In genomic region chr4:128245201-128245600, GRCm38 (mm10) we compare ENCODE assay signal across 24 mouse cellular contexts. TPM values are rescaled to one million over a fixed set of nuclear protein-coding genes. Genes with fewer than 3 reads are reported as not detected.
"Had no signal": no experiment of that assay in that cellular context is flagged by ENCODE, and none has a peak within 500 bp of the region (broad histone marks: within the 10 kb centered on the region; RNA-seq: fewer than 3 reads in every experiment).

No protein-coding gene starts in this region.

- H3K4me2 ChIP-seq: limb, embryonic 13.5 days; liver, embryonic 13.5 days; midbrain, embryonic 13.5 days; neural tube, embryonic 13.5 days; stomach, embryonic 15.5 days had no signal

- H3K36me3 ChIP-seq: limb, embryonic 13.5 days; liver, embryonic 13.5 days; midbrain, embryonic 10.5 days; midbrain, embryonic 13.5 days; neural tube, embryonic 13.5 days; stomach, embryonic 15.5 days had no signal

- H3K4me3 ChIP-seq: limb, embryonic 13.5 days; liver, embryonic 13.5 days; megakaryocyte, embryonic 14.5 days; midbrain, embryonic 10.5 days; midbrain, embryonic 13.5 days; myocyte; neural tube, embryonic 13.5 days; stomach, embryonic 15.5 days had no signal

- H3K27ac ChIP-seq: limb, embryonic 13.5 days; liver, embryonic 13.5 days; midbrain, embryonic 10.5 days; midbrain, embryonic 13.5 days; neural tube, embryonic 13.5 days; stomach, embryonic 15.5 days had no signal

- H3K9me3 ChIP-seq: limb, embryonic 13.5 days; midbrain, embryonic 10.5 days; midbrain, embryonic 13.5 days; neural tube, embryonic 13.5 days; stomach, embryonic 15.5 days had no signal

- H3K4me1 ChIP-seq: limb, embryonic 13.5 days; liver, embryonic 13.5 days; megakaryocyte, embryonic 14.5 days; stomach, embryonic 15.5 days had no signal

- H3K27me3 ChIP-seq: limb, embryonic 13.5 days; liver, embryonic 13.5 days; megakaryocyte, embryonic 14.5 days; midbrain, embryonic 13.5 days; neural tube, embryonic 13.5 days; stomach, embryonic 15.5 days had no signal

- ATAC-seq: intestine, postnatal 0 days; lung, postnatal 0 days; midbrain, embryonic 13.5 days; midbrain, embryonic 16.5 days had no signal

- H3K9ac ChIP-seq: limb, embryonic 13.5 days; liver, embryonic 13.5 days; midbrain, embryonic 13.5 days; neural tube, embryonic 13.5 days; stomach, embryonic 15.5 days had no signal

- DNase-seq: kidney, adult 8-10 months; kidney, postnatal 36 days; layer of hippocampus, postnatal 36 days; left cerebral cortex, postnatal 4 days; liver, embryonic 13.5 days; lung, adult 2 months; lung, postnatal 36 days; right cerebral cortex, postnatal 25 days; spleen, adult 18-20 months; thymus, postnatal 25 days had no signal

RNA-seq across cellular contexts. Expression of gene Hmgb4, which starts 15.6 kb away (rescaled TPM):
- polyA plus RNA-seq: intestine, postnatal 0 days; kidney, embryonic 16.5 days; limb, embryonic 13.5 days; liver, adult 2 months; liver, embryonic 13.5 days; liver, embryonic 16.5 days; lung, adult 2 months; lung, postnatal 0 days; midbrain, embryonic 10.5 days; myocyte; neural tube, embryonic 13.5 days; stomach, embryonic 15.5 days; thymus, postnatal 0 days had no signal
